In the genomic region with DNA sequence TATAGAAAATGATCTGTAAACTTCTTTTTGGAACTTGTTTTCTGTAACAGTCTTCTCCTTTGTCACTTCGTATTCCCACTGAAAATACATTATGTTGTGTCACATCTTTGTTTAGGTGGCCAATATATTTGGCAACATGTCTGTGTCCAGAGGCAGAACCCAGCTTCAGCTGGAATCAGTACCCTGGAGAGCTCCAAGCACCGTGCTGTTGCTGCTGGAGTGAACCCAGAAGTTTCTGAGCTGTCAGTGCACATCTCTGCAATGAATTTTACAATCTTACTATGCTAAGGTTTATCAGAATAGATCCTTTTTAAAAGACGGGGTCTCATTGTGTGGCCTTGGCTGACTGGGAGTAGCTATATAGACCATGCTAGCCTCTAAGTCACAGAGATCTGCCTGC, we compare ENCODE assay signal across 10 mouse cellular contexts. TPM values are rescaled to one million over a fixed set of nuclear protein-coding genes. Genes with fewer than 3 reads are reported as not detected.
DNase-seq lines count a peak whose midpoint lies in the region; ATAC-seq and TF ChIP-seq lines count a peak whose summit lies in the region.
"Had no signal": no experiment of that assay in that cellular context is flagged by ENCODE, and none has a peak within 500 bp of the region (broad histone marks: within the 10 kb centered on the region; RNA-seq: fewer than 3 reads in every experiment).

No protein-coding gene starts in this region.

- no peak overlapping the region for H3ac ChIP-seq in C2C12 (ENCODE audit: control insufficient read depth, insufficient read length, low read depth)

- no peaks in the 10 kb centered on the region for H3K27me3 ChIP-seq in heart, postnatal 0 days (ENCODE audit: control insufficient read depth, insufficient read depth, low read length)
- H3K27me3 ChIP-seq in C2C12 (ENCODE audit: control insufficient read depth, insufficient read depth, insufficient read length): no peaks in the 10 kb centered on the region
- no peaks in the 10 kb centered on the region for H3K27me3 ChIP-seq in liver, embryonic 11.5 days (replicated peaks; ENCODE audit: control insufficient read depth, insufficient read depth, low read length)
- no peaks in the 10 kb centered on the region for H3K27me3 ChIP-seq in cerebellum, adult 2 months (ENCODE audit: control insufficient read depth, insufficient read depth, low read length)

- no peak for TF ChIP-seq EP300 in heart, postnatal 0 days (IDR thresholded peaks at IDR 0.05; ENCODE audit: low read depth)

- TF ChIP-seq POLR2A in cerebellum, adult 2 months (IDR thresholded peaks at IDR 0.05; ENCODE audit: borderline replicate concordance, insufficient read depth, low read length): no peak

- DNase-seq in heart, postnatal 0 days (ENCODE audit: low spot score): peak; percentile 36
- no peak for DNase-seq in heart, adult 11 months
- peak; percentile 57 for DNase-seq in embryo, embryonic 10 days (ENCODE audit: low spot score)
- peak; percentile 47 for DNase-seq in liver, embryonic 11.5 days (ENCODE audit: low spot score)
- DNase-seq in cerebellum, adult 2 months: no peak
- DNase-seq in layer of hippocampus, adult 9-10 months (ENCODE audit: low spot score): no peak

- H3K4me2 ChIP-seq in heart, postnatal 0 days (ENCODE audit: low read depth, low read length): no peak overlapping the region
- no peak overlapping the region for H3K4me2 ChIP-seq in liver, embryonic 11.5 days

- H3K9ac ChIP-seq in heart, postnatal 0 days (replicated peaks; ENCODE audit: low read depth, low read length): no peak overlapping the region
- no peak overlapping the region for H3K9ac ChIP-seq in liver, embryonic 11.5 days (ENCODE audit: low read depth, low read length)

- H3K36me3 ChIP-seq in heart, postnatal 0 days (replicated peaks; ENCODE audit: control insufficient read depth, insufficient read depth, low read length): no peaks in the 10 kb centered on the region
- no peaks in the 10 kb centered on the region for H3K36me3 ChIP-seq in C2C12 (ENCODE audit: control insufficient read depth, insufficient read depth)
- H3K36me3 ChIP-seq in liver, embryonic 11.5 days (ENCODE audit: control insufficient read depth, insufficient read depth, low read length): no peaks in the 10 kb centered on the region

- H3K79me2 ChIP-seq in C2C12 (ENCODE audit: control insufficient read depth, insufficient read depth): no peaks in the 10 kb centered on the region

- ATAC-seq in heart, postnatal 0 days (ENCODE audit: insufficient read depth, low read depth): no peak
- ATAC-seq in liver, embryonic 11.5 days (replicated peaks; ENCODE audit: low FRiP score): no peak
- no peak for ATAC-seq in megakaryocyte, adult 5-6 weeks (ENCODE audit: poor library complexity, severe bottlenecking)

- H3K27ac ChIP-seq in heart, postnatal 0 days (ENCODE audit: low read depth): no peak overlapping the region
- H3K27ac ChIP-seq in liver, embryonic 11.5 days (ENCODE audit: low read depth, low read length): no peak overlapping the region
- H3K27ac ChIP-seq in cerebellum, adult 2 months (ENCODE audit: insufficient read depth, low read length): no peak overlapping the region

- no peaks in the 10 kb centered on the region for H3K9me3 ChIP-seq in heart, postnatal 0 days (replicated peaks; ENCODE audit: control insufficient read depth, low read length)
- no peaks in the 10 kb centered on the region for H3K9me3 ChIP-seq in liver, embryonic 11.5 days (ENCODE audit: control insufficient read depth, low read length)

- H3K79me3 ChIP-seq in C2C12 (ENCODE audit: low read depth): no peaks in the 10 kb centered on the region

- TF ChIP-seq CTCF in heart, postnatal 0 days (IDR thresholded peaks at IDR 0.05; ENCODE audit: low read depth): no peak
- no peak for TF ChIP-seq CTCF in C2C12 (IDR thresholded peaks at IDR 0.05; ENCODE audit: control insufficient read depth, insufficient read depth, insufficient read length)
- no peak for TF ChIP-seq CTCF in cerebellum, adult 2 months (IDR thresholded peaks at IDR 0.05; ENCODE audit: borderline replicate concordance, insufficient read depth, low read depth, low read length)

- no peaks in the 10 kb centered on the region for H3K4me1 ChIP-seq in heart, postnatal 0 days (ENCODE audit: control insufficient read depth, insufficient read depth)
- no peaks in the 10 kb centered on the region for H3K4me1 ChIP-seq in liver, embryonic 11.5 days (replicated peaks; ENCODE audit: control insufficient read depth, insufficient read depth, low read length)
- H3K4me1 ChIP-seq in cerebellum, adult 2 months (ENCODE audit: control insufficient read depth, insufficient read depth, low read length): peaks cover 9% of the 10 kb centered on the region

- 12% methylated on average over 3 of the region's 3 CpGs for WGBS in heart, postnatal 0 days
- WGBS in liver, embryonic 11.5 days: 21% methylated on average over 3 of the region's 3 CpGs
- 38% methylated on average over 3 of the region's 3 CpGs for WGBS in cerebellum, adult 2 months

- H3K4me3 ChIP-seq in heart, postnatal 0 days (ENCODE audit: low read depth, low read length): no peak overlapping the region
- H3K4me3 ChIP-seq in C2C12 (ENCODE audit: insufficient read depth, poor library complexity, severe bottlenecking): no peak overlapping the region
- no peak overlapping the region for H3K4me3 ChIP-seq in liver, embryonic 11.5 days (ENCODE audit: low read depth, low read length)
- H3K4me3 ChIP-seq in cerebellum, adult 2 months (replicated peaks; ENCODE audit: insufficient read depth, low read depth, low read length): no peak overlapping the region

TF ChIP-seq in C2C12, 6 proteins besides CTCF, POLR2A, EP300 and RAD21:
- no peak for TF ChIP-seq MYOG (IDR thresholded peaks at IDR 0.05; ENCODE audit: control insufficient read depth, extremely low read depth, insufficient read length)
- peak; percentile 25 for TF ChIP-seq MAX (IDR thresholded peaks at IDR 0.05)

RNA-seq across cellular contexts. Expression of gene Syn2, which starts 44.1 kb away (rescaled TPM):
- total RNA-seq in heart, postnatal 0 days (2014; rRNA removed; ENCODE audit: low replicate concordance): 1.9 and 3.2 TPM in 2 replicates
- polyA plus RNA-seq in heart, postnatal 0 days (2015; fragmentation: Nextera tagmentation; extraction: Ambion mirVana): 1.1 and 1.2 TPM in 2 replicates
- 0.12 TPM for polyA plus RNA-seq in C2C12 (2012; fragmentation: generic; extraction: Trizol)
- 0.16 and 0.30 TPM in 2 replicates for polyA plus RNA-seq in liver, embryonic 11.5 days (2014; fragmentation: Nextera tagmentation; extraction: Ambion mirVana)
- 272 and 292 TPM in 2 replicates for polyA plus RNA-seq in cerebellum, adult 2 months (2012; rRNA removed)
- total RNA-seq in megakaryocyte, adult 5-6 weeks (2015): not detected in 2 replicates
- total RNA-seq in megakaryocyte, adult 5-6 weeks (2017): not detected in 2 replicates
- total RNA-seq: hematopoietic stem cell, adult 5-6 weeks had no signal

RNA-seq across cellular contexts. Expression of gene Gm17482, which starts 48.3 kb away (rescaled TPM):
- total RNA-seq in heart, postnatal 0 days (2014; rRNA removed; ENCODE audit: low replicate concordance): not detected in 2 replicates
- not detected in 2 replicates for polyA plus RNA-seq in heart, postnatal 0 days (2015; fragmentation: Nextera tagmentation; extraction: Ambion mirVana)
- not detected for polyA plus RNA-seq in C2C12 (2012; fragmentation: generic; extraction: Trizol)
- polyA plus RNA-seq in liver, embryonic 11.5 days (2014; fragmentation: Nextera tagmentation; extraction: Ambion mirVana): not detected in 2 replicates
- not detected in 2 replicates for polyA plus RNA-seq in cerebellum, adult 2 months (2012; rRNA removed)
- total RNA-seq in megakaryocyte, adult 5-6 weeks (2015): not detected in 2 replicates
- total RNA-seq in megakaryocyte, adult 5-6 weeks (2017): not detected in 2 replicates
- total RNA-seq: hematopoietic stem cell, adult 5-6 weeks had no signal
- polyA plus RNA-seq: small intestine, adult 2 months had no signal

Comparison
In these comparisons a context has a peak if more than half of its experiments do, and no peak if none do; other contexts are left out.
1. DNase-seq: peak in heart, postnatal 0 days (single experiment), embryo, embryonic 10 days (single experiment) and liver, embryonic 11.5 days (single experiment); none in heart, adult 11 months (single experiment), cerebellum, adult 2 months (0 of 2) and layer of hippocampus, adult 9-10 months (single experiment).
2. RNA of gene Syn2, which starts 44.1 kb away (polyA plus RNA-seq): 272 to 292 TPM in cerebellum, adult 2 months; 1.1 to 1.2 TPM in heart, postnatal 0 days, 0.16 to 0.30 TPM in liver, embryonic 11.5 days and 0.12 TPM in C2C12 (single experiment); every median in the first group is over 100 times any median in the second.